Mouse (Mus musculus): ENCODE results near the gene Mybph.
A peak's percentile ranks its signal among the peaks of the same experiment; 100 is the strongest.

The Mybph gene

DNA sequence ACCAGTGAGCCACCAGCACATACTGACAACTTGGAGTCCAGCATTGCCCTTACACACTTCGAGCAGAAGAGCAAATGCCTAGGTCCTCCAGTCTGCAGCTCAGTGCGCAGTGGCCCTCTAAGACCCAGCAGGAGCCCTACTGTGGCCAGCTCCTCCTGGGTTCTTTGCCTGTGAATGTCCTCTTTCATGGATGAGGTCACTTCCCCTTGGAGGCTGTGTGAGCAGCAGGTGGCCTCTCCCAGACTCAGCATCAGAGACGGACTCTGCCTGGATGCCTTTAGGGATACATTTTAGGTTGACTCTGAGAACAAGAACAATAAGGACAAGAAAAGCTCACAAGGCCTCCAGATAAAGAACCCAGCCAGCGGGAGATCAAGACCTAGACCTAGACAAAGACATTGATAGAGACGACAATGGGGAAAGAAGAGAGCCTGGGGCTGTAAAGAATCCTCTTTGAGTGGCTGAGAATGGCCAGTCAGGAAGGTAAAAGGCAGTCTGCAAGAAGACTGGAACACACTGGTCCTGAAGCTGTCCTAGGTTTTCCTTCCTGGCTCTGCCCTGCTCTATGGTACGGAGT is 17.0 kb downstream of the Mybph start:
- no peak for DNase-seq (ENCODE audit: low read depth, low spot score)

- DNase-seq (ENCODE audit: low read depth, low spot score): no peak
Observed at GRCm38 (mm10) chr1:134211043-134211442, 17.8 kb downstream of the Mybph start.

DNA sequence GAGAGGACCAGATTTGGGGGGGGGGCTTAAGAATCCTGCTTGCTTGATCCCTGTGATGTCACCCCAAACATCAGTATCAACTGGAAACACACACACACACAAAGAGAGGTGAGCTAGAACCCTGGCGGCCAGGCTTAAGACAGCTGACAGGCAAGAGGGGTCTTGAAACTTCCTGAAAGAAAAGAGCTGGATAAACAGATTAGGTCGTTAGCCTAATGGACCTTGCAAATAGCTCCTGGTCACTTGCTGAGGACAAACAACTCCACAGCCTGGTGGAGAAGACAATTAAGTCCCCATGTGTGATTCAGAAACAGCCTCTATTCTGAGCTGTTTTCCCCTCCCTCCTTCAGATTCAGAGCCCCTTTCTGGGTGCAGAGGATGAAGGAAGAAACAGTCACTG is 18.4 kb downstream of the Mybph start:
- DNase-seq (ENCODE audit: low read depth, low spot score): no peak

DNA sequence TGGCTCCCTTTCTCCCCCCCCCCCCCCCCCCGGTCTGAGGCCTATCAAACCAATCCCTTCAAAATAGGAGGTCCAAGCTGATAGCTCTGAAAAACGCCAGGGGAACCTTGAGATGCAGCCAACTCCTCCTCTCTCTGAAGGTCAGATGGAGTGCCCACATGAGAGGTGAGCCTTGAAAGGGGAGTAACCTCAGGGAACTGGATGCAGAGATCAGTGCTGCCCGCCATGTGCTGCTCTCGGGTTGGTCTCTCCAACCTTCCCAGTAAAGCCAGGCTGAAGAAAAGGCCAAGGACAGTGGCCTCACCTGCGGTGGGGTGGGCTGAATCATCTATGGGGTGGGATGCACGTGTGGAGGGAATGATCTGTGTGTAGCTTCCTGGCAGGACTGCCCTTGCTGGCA is 19.1 kb downstream of the Mybph start:
- no peak for DNase-seq (ENCODE audit: low read depth, low spot score)

- DNase-seq (ENCODE audit: low read depth, low spot score): no peak
Observed at GRCm38 (mm10) chr1:134213405-134213804, 20.2 kb downstream of the Mybph start.

DNA sequence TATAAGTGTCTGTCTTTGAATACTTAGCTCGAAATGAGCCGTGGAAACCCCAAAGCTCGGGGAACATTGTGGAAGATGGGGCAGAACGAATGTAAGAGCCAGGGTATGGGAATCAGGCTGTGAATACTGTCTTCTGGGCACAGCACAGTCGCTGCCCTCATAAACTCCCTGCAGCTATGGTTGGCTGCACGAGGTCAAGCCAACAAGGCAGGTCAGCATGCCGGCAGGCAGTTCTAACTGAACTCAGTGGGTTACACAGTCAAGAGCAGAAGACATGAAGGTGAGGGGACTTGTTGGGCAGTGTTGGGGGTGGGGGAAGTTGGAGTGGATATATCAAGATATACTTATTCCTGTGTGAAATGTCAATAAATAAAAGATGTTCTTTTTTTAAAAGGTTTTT is 21.8 kb downstream of the Mybph start:
- DNase-seq (ENCODE audit: low read depth, low spot score): no peak

GRCm38 (mm10) chr1:134215751-134216628 is 22.7 kb downstream of the Mybph start:
- no peak for DNase-seq (ENCODE audit: low read depth, low spot score)

GRCm38 (mm10) chr1:134216629-134216971 is 23.4 kb downstream of the Mybph start:
- DNase-seq (ENCODE audit: low read depth, low spot score): no peak

DNA sequence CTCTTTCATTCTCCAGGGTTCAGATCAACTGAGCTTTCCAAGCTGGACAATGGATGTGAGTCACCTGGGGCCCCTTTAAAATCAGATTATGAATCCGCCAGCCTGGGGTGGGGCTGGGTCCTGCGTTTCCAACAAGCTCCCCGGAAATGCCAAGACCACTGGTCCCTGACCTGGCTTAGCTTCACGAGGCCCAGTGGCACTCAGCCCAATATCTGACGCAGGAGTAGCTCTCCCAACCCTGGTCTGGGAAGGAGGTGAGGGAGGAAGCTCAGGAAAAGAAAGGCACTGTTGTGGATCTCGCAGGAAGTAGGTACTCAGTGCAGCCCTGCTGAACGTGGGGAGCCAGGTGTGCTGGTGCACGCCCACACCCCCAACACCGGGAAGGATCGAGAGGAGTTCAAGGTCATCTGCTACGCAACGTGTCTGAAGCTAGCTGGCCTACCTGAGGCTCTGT is 23.8 kb downstream of the Mybph start:
- DNase-seq (ENCODE audit: low read depth, low spot score): no peak

DNA sequence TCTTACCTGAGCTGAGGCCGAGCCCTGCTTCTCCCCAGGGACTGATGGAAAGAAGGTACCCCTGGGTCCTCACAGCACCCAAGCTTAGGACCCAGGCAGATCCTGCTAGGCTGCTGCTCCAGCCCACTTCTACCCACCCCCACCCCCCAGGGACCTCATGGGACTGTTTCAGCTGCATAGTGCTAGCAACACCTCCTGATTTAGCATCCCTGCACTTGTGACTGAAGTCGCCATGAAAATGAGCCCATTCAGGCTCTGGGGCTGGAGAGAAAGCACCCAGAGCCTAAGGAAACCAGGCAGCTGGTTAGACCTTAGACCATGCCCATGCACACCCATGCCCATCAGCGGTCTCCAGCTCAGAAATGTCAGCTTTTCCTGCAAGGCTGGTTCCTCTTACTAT is 24.7 kb downstream of the Mybph start:
- DNase-seq (ENCODE audit: low read depth, low spot score): no peak

- no peak for DNase-seq (ENCODE audit: low read depth, low spot score)
Observed at GRCm38 (mm10) chr1:134219608-134220007, 26.4 kb downstream of the Mybph start.

DNA sequence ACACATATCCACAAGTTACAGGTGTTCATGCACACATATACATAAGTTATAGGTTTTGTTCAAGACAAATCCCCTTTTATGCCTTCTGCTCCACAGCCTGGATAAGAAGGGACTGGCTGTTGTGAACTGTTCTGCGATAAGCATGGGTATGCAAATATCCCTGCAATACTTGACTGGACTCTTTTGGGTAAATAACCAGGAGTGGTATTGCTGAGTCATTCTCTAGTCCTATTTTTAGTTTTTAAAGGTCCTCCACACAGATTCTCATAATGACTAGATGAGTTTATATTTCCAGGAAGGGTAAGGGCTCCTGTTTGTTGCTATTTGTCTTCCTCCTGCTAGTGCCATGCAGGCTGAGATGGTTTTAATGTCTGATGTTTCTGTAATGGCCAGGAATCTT is 27.9 kb downstream of the Mybph start:
- DNase-seq (ENCODE audit: low read depth, low spot score): peak; percentile 15

DNA sequence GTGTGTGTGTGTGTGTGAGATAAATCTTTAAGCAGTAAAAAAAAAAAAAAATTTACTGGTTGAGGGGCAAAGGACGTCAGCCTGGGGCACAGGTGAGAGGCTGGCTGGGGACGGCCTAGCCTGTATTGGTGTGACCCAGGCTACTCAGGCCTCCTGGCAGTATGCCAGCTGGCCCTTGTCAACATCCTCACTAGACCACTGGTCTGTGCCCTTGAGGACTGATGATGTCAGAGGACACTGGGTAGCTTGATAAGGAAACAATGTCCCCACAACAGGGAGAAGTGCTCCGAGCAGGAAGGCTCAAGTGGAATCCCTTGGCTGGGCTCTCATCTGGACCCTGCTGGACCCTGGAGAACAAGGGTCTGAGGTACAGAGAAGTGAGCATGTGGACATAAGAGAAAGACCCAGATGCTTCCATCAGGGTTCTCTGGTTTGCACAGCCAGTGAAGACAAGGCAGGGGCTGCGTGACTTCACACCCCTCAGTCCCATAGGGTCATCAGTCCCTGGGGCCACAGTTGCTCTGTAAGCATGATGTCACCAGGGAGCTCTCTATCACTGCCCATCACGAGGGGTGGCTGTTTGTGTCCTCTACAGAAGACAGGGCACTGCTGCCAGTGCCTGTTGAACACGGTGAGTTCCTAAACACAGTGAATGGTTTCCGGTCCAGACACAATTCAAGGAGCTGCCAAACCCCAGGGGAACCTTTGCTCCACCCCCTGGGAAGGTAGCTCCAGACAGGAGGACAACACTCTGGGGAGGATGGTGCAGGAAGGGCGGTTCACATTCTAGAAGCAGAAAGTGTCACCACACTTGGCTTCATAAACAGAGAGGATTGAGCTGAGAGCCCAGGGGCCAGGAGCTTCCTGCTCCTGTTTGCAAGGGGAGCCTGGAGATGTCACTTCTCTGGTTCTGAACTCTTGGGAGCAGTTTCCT is 29.1 kb downstream of the Mybph start:
- no peak for DNase-seq (ENCODE audit: low read depth, low spot score)

DNA sequence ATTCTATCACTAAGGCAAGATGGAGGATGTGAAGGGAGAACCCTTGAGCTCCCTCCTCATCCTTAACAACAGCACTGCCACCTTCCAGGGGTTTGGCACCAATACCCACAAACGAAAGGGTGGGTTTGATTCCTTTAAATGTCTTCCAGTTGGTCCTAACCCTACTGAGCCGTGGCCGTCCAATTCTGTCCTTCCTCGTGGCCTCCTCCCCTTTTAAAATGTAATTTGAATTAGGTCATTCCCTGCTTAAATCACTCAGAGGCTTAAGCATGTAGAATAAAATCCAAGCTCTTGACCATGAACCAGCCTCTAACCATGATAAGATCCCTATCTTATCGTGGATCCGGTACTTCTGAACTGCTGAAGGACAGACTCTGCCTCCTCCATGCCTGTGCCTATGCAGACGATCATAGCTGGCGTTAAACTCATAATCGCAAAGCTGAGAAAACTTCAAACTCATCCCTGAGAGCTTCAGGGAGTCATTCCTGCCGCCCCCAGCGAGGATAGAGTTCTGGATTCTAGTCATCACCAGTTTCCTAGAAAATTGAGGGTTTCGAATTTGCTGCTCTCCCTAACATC is 31.5 kb downstream of the Mybph start:
- no peak for DNase-seq (ENCODE audit: low read depth, low spot score)

- no peak for DNase-seq (ENCODE audit: low read depth, low spot score)
Observed at GRCm38 (mm10) chr1:134225375-134225774, 32.1 kb downstream of the Mybph start.

- no peak for DNase-seq (ENCODE audit: low read depth, low spot score)
Observed at GRCm38 (mm10) chr1:134226739-134227138, 33.5 kb downstream of the Mybph start.

- DNase-seq (ENCODE audit: low read depth, low spot score): no peak
Observed at GRCm38 (mm10) chr1:134229806-134230575, 36.7 kb downstream of the Mybph start.

DNA sequence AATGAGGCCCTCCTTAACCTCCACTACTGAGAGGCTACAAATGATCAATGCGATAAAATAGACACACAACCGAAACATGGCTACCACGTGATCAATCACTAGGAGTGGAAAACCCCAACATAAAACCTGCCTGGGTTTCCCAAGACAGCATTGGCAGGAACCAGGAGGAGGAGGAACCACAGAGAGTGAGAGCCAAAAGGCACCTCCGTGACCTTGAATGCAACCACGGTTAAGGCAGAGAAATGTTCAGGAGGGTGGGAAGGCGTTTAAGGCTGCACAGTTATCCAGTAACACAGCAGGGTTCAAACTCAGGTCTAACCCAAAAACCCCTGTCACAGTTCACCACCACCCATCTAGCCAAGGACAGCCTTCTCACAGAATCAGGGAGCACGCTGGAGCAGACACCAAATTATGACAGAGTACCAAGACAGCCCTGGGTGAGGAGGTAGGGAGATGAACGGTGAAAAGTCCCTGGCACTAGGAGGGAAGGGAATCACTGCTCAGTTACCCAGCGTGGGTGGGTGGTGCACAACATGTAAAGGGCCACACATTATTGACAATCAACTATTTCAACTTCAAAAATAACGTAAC is 37.5 kb downstream of the Mybph start:
- DNase-seq (ENCODE audit: low read depth, low spot score): no peak

- no peak for DNase-seq (ENCODE audit: low read depth, low spot score)
Observed at GRCm38 (mm10) chr1:134231270-134231669, 38.0 kb downstream of the Mybph start.

DNA sequence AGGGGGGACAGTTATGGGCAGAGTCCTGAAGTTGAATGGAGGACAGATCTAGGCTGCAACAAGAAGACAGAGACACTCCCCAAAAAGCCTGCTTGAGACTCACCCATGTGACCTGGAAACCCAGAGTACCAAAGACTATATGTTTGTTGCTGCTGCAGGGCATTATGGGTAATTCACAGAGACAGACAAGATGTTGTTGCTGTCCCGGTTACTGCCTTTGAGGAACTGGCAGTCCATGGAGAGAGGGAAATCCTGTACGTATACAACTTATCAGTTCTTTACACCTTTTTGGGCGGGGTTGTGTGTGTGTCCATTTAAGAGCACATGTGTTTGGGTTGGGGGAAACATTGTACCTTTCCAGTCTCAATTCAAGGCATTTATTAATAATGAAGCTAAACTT is 38.4 kb downstream of the Mybph start:
- no peak for DNase-seq (ENCODE audit: low read depth, low spot score)

DNA sequence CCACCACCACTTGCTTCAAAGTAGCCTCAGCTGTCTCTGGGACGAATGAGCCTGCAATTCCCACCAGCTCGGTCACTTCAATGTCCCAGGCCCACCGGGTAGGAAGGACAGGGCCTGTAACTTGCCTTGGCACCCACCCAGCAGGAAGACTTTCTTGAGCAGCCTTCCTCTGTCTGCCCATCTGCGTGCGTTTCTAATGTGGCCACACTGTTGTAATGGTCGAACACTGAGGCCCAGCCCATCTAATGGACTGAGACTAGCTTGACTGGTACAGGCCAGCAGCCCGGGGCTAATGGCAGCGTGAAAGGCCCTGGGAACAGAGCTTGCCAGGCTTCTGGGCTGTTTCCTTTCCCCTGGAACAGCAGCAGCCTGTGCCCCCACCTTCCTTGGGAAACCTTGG is 39.1 kb downstream of the Mybph start:
- DNase-seq (ENCODE audit: low read depth, low spot score): no peak
